Mouse (Mus musculus): ENCODE measurements around the gene Spatc1l. TPM values are rescaled to one million over a fixed set of nuclear protein-coding genes. Genes with fewer than 3 reads are reported as not detected.

The Spatc1l gene
- total and polyA plus RNA-seq, 3 experiments = not detected

DNA sequence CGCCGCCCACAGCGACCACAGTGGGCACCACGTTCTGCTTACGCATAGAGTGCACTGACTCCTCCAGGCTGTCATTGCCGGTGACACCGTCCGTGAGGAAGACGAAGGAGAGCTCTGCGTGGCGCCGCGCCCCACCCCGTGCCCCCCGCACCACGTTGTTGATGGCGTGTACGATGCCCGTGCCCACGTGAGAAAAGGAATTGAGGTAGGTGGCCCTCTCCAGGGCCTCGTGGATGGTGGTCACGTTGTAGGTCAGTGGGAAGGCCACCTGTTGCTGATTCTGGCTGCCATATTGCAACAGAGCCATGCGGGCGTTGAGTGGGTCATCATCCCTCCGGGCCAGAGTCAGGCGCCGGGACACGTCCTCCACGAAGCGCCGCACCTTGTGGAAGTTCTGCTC, 34.3 kb downstream of the Spatc1l start:
- no peak for DNase-seq

- no peak for DNase-seq
Observed at GRCm38 (mm10) chr10:76602690-76603089, 40.6 kb downstream of the Spatc1l start.

DNA sequence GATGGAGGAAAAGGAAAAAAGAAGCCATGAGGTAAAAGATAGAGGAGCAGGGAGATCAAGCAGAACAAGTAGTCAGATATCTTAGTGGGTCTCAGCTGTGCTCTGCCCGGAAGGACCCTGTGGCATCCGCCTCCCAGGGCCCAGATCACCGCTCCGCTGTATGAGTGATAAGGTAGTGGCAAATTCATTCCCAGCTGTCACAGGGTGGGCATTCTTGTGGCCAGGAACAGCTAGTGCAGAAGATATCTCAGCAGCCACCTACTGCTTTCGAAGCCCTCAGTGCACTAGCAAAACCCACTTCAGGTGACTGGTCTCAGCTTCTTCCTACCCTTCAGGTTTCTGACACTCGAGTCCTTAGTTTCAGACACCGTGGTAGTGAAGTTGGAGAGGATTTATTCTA, 50.4 kb downstream of the Spatc1l start:
- DNase-seq = no peak

Other genes with a start within 250 kb of the Spatc1l start
- gene Dip2a, start 217.0 kb upstream of the Spatc1l start, total RNA-seq (2021) = 10 to 100 TPM; 19.2 to 23.8 TPM
- gene Dip2a, start 217.0 kb upstream of the Spatc1l start, polyA plus RNA-seq (2012; rRNA removed) = 16.7 and 17.3 TPM in 2 replicates
- gene AC141477.1, start 121.8 kb upstream of the Spatc1l start, total RNA-seq (2021) = not detected
- gene AC141477.1, start 121.8 kb upstream of the Spatc1l start, polyA plus RNA-seq (2012; rRNA removed) = not detected in 2 replicates
- gene Pcnt, start 119.5 kb upstream of the Spatc1l start, total RNA-seq (2021) = 10 to 100 TPM; 13.5 to 14.6 TPM
- 6.9 and 7.4 TPM in 2 replicates for gene Pcnt, start 119.5 kb upstream of the Spatc1l start, polyA plus RNA-seq (2012; rRNA removed)
- not detected for gene 2610028H24Rik, start 113.2 kb upstream of the Spatc1l start, total RNA-seq (2021)
- gene 2610028H24Rik, start 113.2 kb upstream of the Spatc1l start, polyA plus RNA-seq (2012; rRNA removed) = not detected in 2 replicates
- 10 to 100 TPM; 24.3 to 29.5 TPM for gene Mcm3ap, start 93.3 kb upstream of the Spatc1l start, total RNA-seq (2021)
- 12.1 and 13.3 TPM in 2 replicates for gene Mcm3ap, start 93.3 kb upstream of the Spatc1l start, polyA plus RNA-seq (2012; rRNA removed)
- 1 to 10 TPM; 2.5 to 2.8 TPM for gene Ybey, start 93.2 kb upstream of the Spatc1l start, total RNA-seq (2021)
- gene Ybey, start 93.2 kb upstream of the Spatc1l start, polyA plus RNA-seq (2012; rRNA removed) = 4.1 and 5.3 TPM in 2 replicates
- 10 to 100 TPM; 55.1 to 81.0 TPM for gene Lss, start 30.7 kb upstream of the Spatc1l start, total RNA-seq (2021)
- gene Lss, start 30.7 kb upstream of the Spatc1l start, polyA plus RNA-seq (2012; rRNA removed) = 51.5 and 78.9 TPM in 2 replicates
- under 1 TPM in 1 of 2 experiments, not detected in 1; 0.95 TPM for gene Ftcd, start 13.4 kb downstream of the Spatc1l start, total RNA-seq (2021)
- 0.33 TPM in 1 of 2 replicates, not detected in the other for gene Ftcd, start 13.4 kb downstream of the Spatc1l start, polyA plus RNA-seq (2012; rRNA removed)
- gene Col6a2, start 61.4 kb downstream of the Spatc1l start, total RNA-seq (2021) = 10 to 100 TPM; 27.6 to 44.6 TPM
- gene Col6a2, start 61.4 kb downstream of the Spatc1l start, polyA plus RNA-seq (2012; rRNA removed) = 46.9 and 47.6 TPM in 2 replicates
- 100 to 1,000 TPM; 199 to 288 TPM for gene Col6a1, start 163.9 kb downstream of the Spatc1l start, total RNA-seq (2021)
- gene Col6a1, start 163.9 kb downstream of the Spatc1l start, polyA plus RNA-seq (2012; rRNA removed) = 214 and 244 TPM in 2 replicates

All from adrenal gland, adult 2 months (tissue).